Mouse (Mus musculus) right cerebral cortex, postnatal 14 days (tissue): ENCODE results near the gene Spata17.

Source experiments
- DNase-seq: peaks from one replicate; pipeline ENCODE4 v3.0.0; 2022

Spata17 gene

GRCm38 (mm10) chr1:187215181-187216116, at the start of gene Spata17, which contains the start of gene Gpatch2:
Spata17 (minus strand) TSS chr1:187215465.
Gpatch2 (plus strand) TSS chr1:187215508.
- peak; percentile 69 for DNase-seq

- no peak for DNase-seq
These were observed 43.5 kb upstream of the Spata17 start for GRCm38 (mm10) chr1:187258756-187259155.

GRCm38 (mm10) chr1:187250741-187251262, 35.5 kb upstream of the Spata17 start:
- DNase-seq: no peak

GRCm38 (mm10) chr1:187244734-187245133, 29.5 kb upstream of the Spata17 start:
- DNase-seq: no peak

GRCm38 (mm10) chr1:187241329-187241728, 26.1 kb upstream of the Spata17 start:
- no peak for DNase-seq

GRCm38 (mm10) chr1:187240304-187240703, 25.0 kb upstream of the Spata17 start:
- DNase-seq: no peak

- no peak for DNase-seq
These were observed 22.8 kb upstream of the Spata17 start for GRCm38 (mm10) chr1:187238061-187238460.

GRCm38 (mm10) chr1:187236296-187236695, 21.0 kb upstream of the Spata17 start:
- DNase-seq: no peak

- no peak for DNase-seq
These were observed 19.9 kb upstream of the Spata17 start for GRCm38 (mm10) chr1:187235161-187235560.

- DNase-seq: no peak
These were observed 17.8 kb upstream of the Spata17 start for GRCm38 (mm10) chr1:187232996-187233615.

GRCm38 (mm10) chr1:187232196-187232955, 17.1 kb upstream of the Spata17 start:
- no peak for DNase-seq

GRCm38 (mm10) chr1:187230255-187230654, 15.0 kb upstream of the Spata17 start:
- no peak for DNase-seq

GRCm38 (mm10) chr1:187228414-187229146, 13.3 kb upstream of the Spata17 start:
- no peak for DNase-seq

GRCm38 (mm10) chr1:187226328-187227025, 11.2 kb upstream of the Spata17 start:
- no peak for DNase-seq

- DNase-seq: no peak
These were observed 5.5 kb upstream of the Spata17 start for GRCm38 (mm10) chr1:187220756-187221155.

GRCm38 (mm10) chr1:187216620-187217410, 1.6 kb upstream of the Spata17 start:
- DNase-seq: no peak

GRCm38 (mm10) chr1:187210736-187211135, 4.5 kb downstream of the Spata17 start:
- DNase-seq: no peak

GRCm38 (mm10) chr1:187209496-187209895, 5.8 kb downstream of the Spata17 start:
- DNase-seq: no peak

GRCm38 (mm10) chr1:187205506-187205905, 9.8 kb downstream of the Spata17 start:
- DNase-seq: no peak

- no peak for DNase-seq
These were observed 36.7 kb downstream of the Spata17 start for GRCm38 (mm10) chr1:187178546-187178945.

GRCm38 (mm10) chr1:187175991-187176390, 39.3 kb downstream of the Spata17 start:
- DNase-seq: no peak
